Mouse (Mus musculus): ENCODE data around the gene 1700013H16Rik. TPM values are rescaled to one million over a fixed set of nuclear protein-coding genes. Genes with fewer than 3 reads are reported as not detected.
"Not testable (repeated sequence)": the region's sequence is repeated elsewhere in the genome, so short reads cannot be mapped to it uniquely, and the experiment has no call there.

The 1700013H16Rik gene
- polyA plus RNA-seq (2011; ENCODE audit: insufficient read length, low read depth, missing spikeins): not detected in 2 replicates

GRCm38 (mm10) chrX:53757736-53758135 is at the start of gene 1700013H16Rik:
TSS of gene 1700013H16Rik (minus strand) at chrX:53757831.
- no peak within 1 kb of the TSS for H3K4me3 ChIP-seq (ENCODE audit: insufficient read depth, low read length)
- no peak within 1 kb of the TSS for H3K27ac ChIP-seq (ENCODE audit: insufficient read depth, low read length)
- H3K4me1 ChIP-seq (ENCODE audit: control insufficient read depth, insufficient read depth, low read length): no peaks in the 10 kb centered on the region
- no peak for TF ChIP-seq CTCF (IDR thresholded peaks at IDR 0.05; ENCODE audit: borderline replicate concordance, insufficient read depth, low read length)
- no peak for TF ChIP-seq POLR2A (IDR thresholded peaks at IDR 0.05; ENCODE audit: low read depth, low read length)

GRCm38 (mm10) chrX:53799074-53799473 is 41.4 kb upstream of the 1700013H16Rik start:
- Histone ChIP-seq H3K27ac (ENCODE audit: insufficient read depth, low read length) (no peak overlapping the region), H3K4me1 (ENCODE audit: control insufficient read depth, insufficient read depth, low read length) (no peaks in the 10 kb centered on the region), H3K4me3 (ENCODE audit: insufficient read depth, low read length) (no peak overlapping the region)
- no peak for TF ChIP-seq POLR2A (IDR thresholded peaks at IDR 0.05; ENCODE audit: low read depth, low read length)
- no peak for TF ChIP-seq CTCF (IDR thresholded peaks at IDR 0.05; ENCODE audit: borderline replicate concordance, insufficient read depth, low read length)

GRCm38 (mm10) chrX:53797519-53797918 is 39.9 kb upstream of the 1700013H16Rik start, which contains the start of gene Xlr:
TSS of gene Xlr (minus strand) at chrX:53797706.
- H3K4me1 ChIP-seq (ENCODE audit: control insufficient read depth, insufficient read depth, low read length); H3K27ac ChIP-seq (ENCODE audit: insufficient read depth, low read length); H3K4me3 ChIP-seq (ENCODE audit: insufficient read depth, low read length): not testable (repeated sequence)

- no peaks in the 10 kb centered on the region for H3K4me1 ChIP-seq (ENCODE audit: control insufficient read depth, insufficient read depth, low read length)
- TF ChIP-seq POLR2A (IDR thresholded peaks at IDR 0.05; ENCODE audit: low read depth, low read length): no peak
- no peak for TF ChIP-seq CTCF (IDR thresholded peaks at IDR 0.05; ENCODE audit: borderline replicate concordance, insufficient read depth, low read length)
- no peak within 1 kb of the TSS for H3K4me3 ChIP-seq (ENCODE audit: insufficient read depth, low read length)
- H3K27ac ChIP-seq (ENCODE audit: insufficient read depth, low read length): no peak within 1 kb of the TSS
Observed at GRCm38 (mm10) chrX:53776276-53776675, 18.6 kb upstream of the 1700013H16Rik start, which contains the start of gene Zfp36l3. TSS of gene Zfp36l3 (minus strand) at chrX:53776394.

- no peak overlapping the region for H3K4me3 ChIP-seq (ENCODE audit: insufficient read depth, low read length)
- no peak for TF ChIP-seq CTCF (IDR thresholded peaks at IDR 0.05; ENCODE audit: borderline replicate concordance, insufficient read depth, low read length)
- no peaks in the 10 kb centered on the region for H3K4me1 ChIP-seq (ENCODE audit: control insufficient read depth, insufficient read depth, low read length)
- no peak overlapping the region for H3K27ac ChIP-seq (ENCODE audit: insufficient read depth, low read length)
Observed at GRCm38 (mm10) chrX:53752851-53753250, 4.8 kb downstream of the 1700013H16Rik start.

- Histone ChIP-seq H3K27ac (ENCODE audit: insufficient read depth, low read length) (no peak overlapping the region), H3K4me3 (ENCODE audit: insufficient read depth, low read length) (no peak overlapping the region), H3K4me1 (ENCODE audit: control insufficient read depth, insufficient read depth, low read length) (no peaks in the 10 kb centered on the region)
- TF ChIP-seq POLR2A (IDR thresholded peaks at IDR 0.05; ENCODE audit: low read depth, low read length): no peak
- TF ChIP-seq CTCF (IDR thresholded peaks at IDR 0.05; ENCODE audit: borderline replicate concordance, insufficient read depth, low read length): no peak
Observed at GRCm38 (mm10) chrX:53728967-53729366, 28.7 kb downstream of the 1700013H16Rik start.

- no peak for TF ChIP-seq CTCF (IDR thresholded peaks at IDR 0.05; ENCODE audit: borderline replicate concordance, insufficient read depth, low read length)
- TF ChIP-seq POLR2A (IDR thresholded peaks at IDR 0.05; ENCODE audit: low read depth, low read length): no peak
- no peaks in the 10 kb centered on the region for H3K4me1 ChIP-seq (ENCODE audit: control insufficient read depth, insufficient read depth, low read length)
- no peak within 1 kb of the TSS for H3K4me3 ChIP-seq (ENCODE audit: insufficient read depth, low read length)
- no peak within 1 kb of the TSS for H3K27ac ChIP-seq (ENCODE audit: insufficient read depth, low read length)
Observed at GRCm38 (mm10) chrX:53724596-53724995, 33.0 kb downstream of the 1700013H16Rik start, which contains the start of gene 4930502E18Rik. TSS of gene 4930502E18Rik (plus strand) at chrX:53724826.

GRCm38 (mm10) chrX:53716323-53717182 is 41.1 kb downstream of the 1700013H16Rik start:
- TF ChIP-seq POLR2A (IDR thresholded peaks at IDR 0.05; ENCODE audit: low read depth, low read length): no peak
- TF ChIP-seq CTCF (IDR thresholded peaks at IDR 0.05; ENCODE audit: borderline replicate concordance, insufficient read depth, low read length): no peak
- H3K4me1 ChIP-seq (ENCODE audit: control insufficient read depth, insufficient read depth, low read length): no peaks in the 10 kb centered on the region
- H3K4me3 ChIP-seq (ENCODE audit: insufficient read depth, low read length): peak overlapping the region; percentile 15; the same call in 1 of the 2 replicates
- no peak overlapping the region for H3K27ac ChIP-seq (ENCODE audit: insufficient read depth, low read length)

- no peak for TF ChIP-seq CTCF (IDR thresholded peaks at IDR 0.05; ENCODE audit: borderline replicate concordance, insufficient read depth, low read length)
- Histone ChIP-seq H3K27ac (ENCODE audit: insufficient read depth, low read length) (no peak overlapping the region), H3K4me1 (ENCODE audit: control insufficient read depth, insufficient read depth, low read length) (no peaks in the 10 kb centered on the region), H3K4me3 (ENCODE audit: insufficient read depth, low read length) (0 out of 2 replicates have a peak overlapping the region, but pooled peaks have one; percentile 15)
Observed at GRCm38 (mm10) chrX:53715942-53716322, 41.7 kb downstream of the 1700013H16Rik start.

GRCm38 (mm10) chrX:53702673-53703072 is 55.0 kb downstream of the 1700013H16Rik start:
- H3K4me1 ChIP-seq (ENCODE audit: control insufficient read depth, insufficient read depth, low read length): no peaks in the 10 kb centered on the region
- no peak overlapping the region for H3K27ac ChIP-seq (ENCODE audit: insufficient read depth, low read length)
- no peak overlapping the region for H3K4me3 ChIP-seq (ENCODE audit: insufficient read depth, low read length)
- TF ChIP-seq POLR2A (IDR thresholded peaks at IDR 0.05; ENCODE audit: low read depth, low read length) (no peak), CTCF (IDR thresholded peaks at IDR 0.05; ENCODE audit: borderline replicate concordance, insufficient read depth, low read length) (no peak)
